Mouse (Mus musculus) liver, embryonic 14 days (tissue): ENCODE data around the gene Pank2. TPM values are rescaled to one million over a fixed set of nuclear protein-coding genes. Genes with fewer than 3 reads are reported as not detected.

Source experiments
- polyA plus RNA-seq: library from polyadenylated mRNA; depleted of rRNA; stranded (reverse); fragments of >200 nt; gene quantifications from 2 replicates; pipeline ENCODE4 v1.2.3, GENCODE M21; 2012; rRNA removed

Gene Pank2
- 15.1 and 17.9 TPM in 2 replicates for polyA plus RNA-seq

DNA sequence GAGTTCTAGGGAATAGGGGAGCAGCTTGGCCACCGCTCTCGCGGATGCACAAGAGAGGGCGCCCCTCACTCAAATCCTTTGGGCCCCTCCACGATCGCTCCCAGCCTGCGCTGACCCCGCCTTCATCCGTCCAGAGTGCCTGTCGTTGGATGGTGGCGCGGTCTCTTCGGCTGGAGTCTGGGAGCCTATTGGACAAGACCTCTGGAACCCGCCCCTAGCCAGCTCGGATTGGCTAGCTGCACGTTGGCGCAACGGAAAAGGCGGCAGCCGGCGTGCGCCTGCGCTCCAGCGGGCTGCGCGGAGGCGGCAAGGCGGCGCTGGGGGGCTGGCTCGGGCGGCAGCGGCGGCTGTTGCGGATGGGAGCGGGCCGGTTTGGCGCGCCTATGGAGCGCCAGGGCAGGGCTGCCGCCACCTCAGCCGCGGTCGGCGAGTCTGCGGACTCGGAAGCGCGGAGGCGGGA lies at the start of gene Pank2:
Gene Pank2 (plus strand): TSS at position 283 of the 460 bp plus-strand sequence.

DNA sequence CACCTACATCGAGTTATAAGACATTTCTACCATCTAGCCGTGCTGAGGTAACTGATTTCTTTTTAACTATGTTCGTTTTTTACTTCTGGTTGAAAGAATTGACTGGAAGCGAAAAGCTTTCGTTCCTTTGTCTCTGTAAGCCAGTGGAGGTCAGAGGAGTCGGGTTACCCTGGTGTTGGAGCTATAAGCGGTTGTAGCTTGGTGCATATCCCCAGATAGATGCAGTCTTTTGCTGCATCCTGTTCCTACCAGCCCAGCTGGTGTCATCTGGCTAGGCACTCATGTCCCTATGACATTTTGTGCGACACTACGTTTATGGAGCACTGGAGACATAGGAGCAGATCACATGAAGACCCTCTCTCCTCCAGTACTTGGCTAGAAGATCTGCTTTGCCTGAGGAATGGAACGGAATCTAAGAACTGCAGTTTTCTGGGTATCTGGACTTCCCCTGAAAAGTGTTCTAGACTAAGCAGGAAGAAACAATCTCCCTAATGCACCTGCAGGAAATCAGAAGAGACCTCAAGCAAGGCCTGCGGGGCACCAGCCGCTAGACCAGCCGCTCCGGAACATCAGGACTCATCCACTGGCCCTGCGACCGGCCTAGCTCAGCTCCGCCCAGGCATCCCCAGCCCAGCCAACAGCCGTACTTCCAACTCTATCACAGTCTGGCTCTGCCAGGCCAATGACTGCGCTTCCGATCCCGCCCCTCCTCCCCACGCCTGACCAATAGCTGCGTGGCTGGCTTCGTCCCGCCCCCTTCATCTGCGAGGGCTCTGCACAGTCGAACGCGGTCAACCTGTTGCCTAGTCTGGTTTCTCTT lies 28.8 kb upstream of the Pank2 start, which contains the start of gene Mavs:
Gene Mavs (plus strand): TSS at position 757 of the 820 bp plus-strand sequence.

Other genes with a start within 250 kb of the Pank2 start
- gene Gfra4, start 219.4 kb upstream of the Pank2 start, polyA plus RNA-seq: 0.22 and 0.55 TPM in 2 replicates
- gene Adam33, start 198.7 kb upstream of the Pank2 start, polyA plus RNA-seq: 0.37 and 0.72 TPM in 2 replicates
- gene Siglec1, start 175.7 kb upstream of the Pank2 start, polyA plus RNA-seq: 0.74 and 1.1 TPM in 2 replicates
- gene Hspa12b, start 135.2 kb upstream of the Pank2 start, polyA plus RNA-seq: 2.1 and 2.3 TPM in 2 replicates
- not detected in 2 replicates for gene Gm11037, start 129.0 kb upstream of the Pank2 start, polyA plus RNA-seq
- gene 1700037H04Rik, start 102.4 kb upstream of the Pank2 start, polyA plus RNA-seq: 88.6 and 97.1 TPM in 2 replicates
- gene Cenpb, start 82.4 kb upstream of the Pank2 start, polyA plus RNA-seq: 11.9 and 12.4 TPM in 2 replicates
- gene Cdc25b, start 75.5 kb upstream of the Pank2 start, polyA plus RNA-seq: 138 and 163 TPM in 2 replicates
- 1.7 and 2.5 TPM in 2 replicates for gene Spef1, start 75.2 kb upstream of the Pank2 start, polyA plus RNA-seq
- 13.9 and 20.2 TPM in 2 replicates for gene Ap5s1, start 55.4 kb upstream of the Pank2 start, polyA plus RNA-seq
- 22.2 and 25.7 TPM in 2 replicates for gene Mavs, start 28.4 kb upstream of the Pank2 start, polyA plus RNA-seq
- 0.50 and 0.60 TPM in 2 replicates for gene Rnf24, start 90.4 kb downstream of the Pank2 start, polyA plus RNA-seq
- gene Smox, start 229.0 kb downstream of the Pank2 start, polyA plus RNA-seq: 67.9 and 74.4 TPM in 2 replicates